Mouse (Mus musculus) hindbrain, embryonic 11.5 days (tissue): ENCODE measurements around the gene Kdm7a. TPM values are rescaled to one million over a fixed set of nuclear protein-coding genes. Genes with fewer than 3 reads are reported as not detected.

Source experiments
- ATAC-seq: fragments of 200-750 bp; cut with Nextera tagmentation; 2 replicates; pipeline ENCODE4 v1.8.0; 2017; ENCODE audit warnings: mild to moderate bottlenecking, moderate TSS enrichment, moderate library complexity; ENCODE audit not compliant: low FRiP score
- DNase-seq: peaks from one replicate; pipeline ENCODE4 v3.0.0-alpha.2; 2015; ENCODE audit warnings: low spot score
- H3K27ac ChIP-seq: fragments of 300-500 bp; sonication (generic); 2 replicates; pipeline ENCODE4 v1.5.1; 2014; ENCODE audit warnings: mild to moderate bottlenecking, low read depth, low read length
- H3K27me3 ChIP-seq: fragments of 300-500 bp; sonication (generic); 2 replicates; pipeline ENCODE4 v1.6.1; 2014; ENCODE audit warnings: mild to moderate bottlenecking, low read length, moderate library complexity, mixed read lengths; ENCODE audit not compliant: control insufficient read depth, insufficient read depth
- H3K36me3 ChIP-seq: fragments of 300-500 bp; sonication (generic); 2 replicates; pipeline ENCODE4 v1.6.1; 2014; ENCODE audit warnings: mild to moderate bottlenecking, low read length, moderate library complexity, mixed read lengths; ENCODE audit not compliant: control insufficient read depth, insufficient read depth
- H3K4me1 ChIP-seq: fragments of 300-500 bp; sonication (generic); replicated peaks from 2 replicates; pipeline ENCODE4 v1.6.1; 2014; ENCODE audit warnings: low read length, mixed read lengths; ENCODE audit not compliant: control insufficient read depth, insufficient read depth
- H3K4me2 ChIP-seq: fragments of 300-500 bp; sonication (generic); replicated peaks from 2 replicates; pipeline ENCODE4 v1.6.1; 2014; ENCODE audit warnings: mild to moderate bottlenecking, low read depth, low read length
- H3K4me3 ChIP-seq: fragments of 300-500 bp; sonication (generic); 2 replicates; pipeline ENCODE4 v1.5.1; 2014; ENCODE audit warnings: low read depth, low read length
- H3K9ac ChIP-seq: fragments of 300-500 bp; sonication (generic); 2 replicates; pipeline ENCODE4 v1.6.1; 2014; ENCODE audit warnings: low read depth, low read length
- H3K9me3 ChIP-seq: fragments of 300-500 bp; sonication (generic); 2 replicates; pipeline ENCODE4 v1.6.1; 2016; ENCODE audit warnings: low read length; ENCODE audit not compliant: control insufficient read depth
- WGBS: fragments of 180-500 bp; shearing (Covaris S2); extraction: QIAGEN DNeasy Blood & Tissue Kit; methylation state at CpG from one replicate; pipeline ENCODE4 v1.1.7; 2014; 5-methylcytosine and 5-hydroxymethylcytosine counted together
- polyA plus RNA-seq: library from polyadenylated mRNA; unstranded; fragments of >200 nt; fragmentation: Nextera tagmentation; extraction: Ambion mirVana; gene quantifications from 2 replicates; pipeline ENCODE4 v1.2.1, GENCODE M21; 2014

Gene Kdm7a
- polyA plus RNA-seq = 19.9 and 20.1 TPM in 2 replicates

- H3K27ac ChIP-seq = peak within 1 kb of the TSS; percentile 95
- H3K4me2 ChIP-seq = peak within 1 kb of the TSS; percentile 75
- ATAC-seq (peak; percentile 86), DNase-seq (peak; percentile 95)
- H3K4me3 ChIP-seq = peak within 1 kb of the TSS; percentile 81
- H3K9ac ChIP-seq = peak within 1 kb of the TSS; percentile 97
- H3K4me1 ChIP-seq = no peaks in the 10 kb centered on the region
- H3K9me3 ChIP-seq = no peaks in the 10 kb centered on the region
- H3K36me3 ChIP-seq = no peaks in the 10 kb centered on the region
- under 1% methylated on average over 40 of the region's 124 CpGs for WGBS
- H3K27me3 ChIP-seq = no peaks in the 10 kb centered on the region
These were observed at the start of gene Kdm7a for GRCm38 (mm10) chr6:39206581-39207461. Gene Kdm7a (minus strand): TSS chr6:39206789.

GRCm38 (mm10) chr6:39255271-39255670 is 48.7 kb upstream of the Kdm7a start:
- Histone ChIP-seq H3K4me3 (no peak overlapping the region), H3K4me1 (no peaks in the 10 kb centered on the region), H3K4me2 (no peak overlapping the region), H3K9ac (no peak overlapping the region), H3K27ac (no peak overlapping the region), H3K27me3 (peaks cover 8% of the 10 kb centered on the region; the same call in 1 of the 2 replicates), H3K9me3 (no peaks in the 10 kb centered on the region), H3K36me3 (no peaks in the 10 kb centered on the region)
- 82% methylated on average over 8 of the region's 8 CpGs for WGBS
- no peak for DNase-seq
- ATAC-seq = no peak

- DNase-seq = no peak
- 87% methylated on average over 2 of the region's 2 CpGs for WGBS
These were observed 43.5 kb upstream of the Kdm7a start for GRCm38 (mm10) chr6:39250055-39250454.

GRCm38 (mm10) chr6:39249176-39249770 is 42.7 kb upstream of the Kdm7a start:
- Histone ChIP-seq H3K9ac (no peak overlapping the region), H3K4me1 (no peaks in the 10 kb centered on the region), H3K4me3 (no peak overlapping the region), H3K36me3 (no peaks in the 10 kb centered on the region), H3K27me3 (no peaks in the 10 kb centered on the region), H3K27ac (no peak overlapping the region), H3K4me2 (no peak overlapping the region), H3K9me3 (no peaks in the 10 kb centered on the region)
- 56% methylated on average over 16 of the region's 16 CpGs for WGBS
- ATAC-seq (no peak), DNase-seq (no peak)

More at GRCm38 (mm10) chr6:39250055-39250454, 43.5 kb upstream of the Kdm7a start:
- Histone ChIP-seq H3K4me2 (no peak overlapping the region), H3K9ac (no peak overlapping the region), H3K4me1 (no peaks in the 10 kb centered on the region), H3K27ac (no peak overlapping the region), H3K36me3 (no peaks in the 10 kb centered on the region), H3K4me3 (no peak overlapping the region), H3K9me3 (no peaks in the 10 kb centered on the region), H3K27me3 (no peaks in the 10 kb centered on the region)
- ATAC-seq = no peak

- Histone ChIP-seq H3K27ac (no peak overlapping the region), H3K4me3 (no peak overlapping the region), H3K4me1 (no peaks in the 10 kb centered on the region), H3K4me2 (no peak overlapping the region), H3K36me3 (no peaks in the 10 kb centered on the region), H3K9ac (no peak overlapping the region), H3K27me3 (no peaks in the 10 kb centered on the region), H3K9me3 (no peaks in the 10 kb centered on the region)
- 74% methylated on average over 9 of the region's 9 CpGs for WGBS
- no peak for ATAC-seq
- no peak for DNase-seq
These were observed 37.5 kb upstream of the Kdm7a start for GRCm38 (mm10) chr6:39244066-39244465.

- H3K9ac ChIP-seq = no peak overlapping the region
- DNase-seq (no peak), ATAC-seq (no peak)
- H3K4me1 ChIP-seq = no peaks in the 10 kb centered on the region
- H3K36me3 ChIP-seq = no peaks in the 10 kb centered on the region
- no peaks in the 10 kb centered on the region for H3K9me3 ChIP-seq
- WGBS = 70% methylated on average over 8 of the region's 8 CpGs
- no peak overlapping the region for H3K4me3 ChIP-seq
- H3K4me2 ChIP-seq = no peak overlapping the region
- no peak overlapping the region for H3K27ac ChIP-seq
- no peaks in the 10 kb centered on the region for H3K27me3 ChIP-seq
These were observed 36.9 kb upstream of the Kdm7a start for GRCm38 (mm10) chr6:39243511-39243961.

- no peak overlapping the region for H3K9ac ChIP-seq
- no peaks in the 10 kb centered on the region for H3K4me1 ChIP-seq
- H3K4me2 ChIP-seq = no peak overlapping the region
- no peak overlapping the region for H3K4me3 ChIP-seq
- WGBS = 70% methylated on average over 8 of the region's 8 CpGs
- no peak overlapping the region for H3K27ac ChIP-seq
- H3K27me3 ChIP-seq = no peaks in the 10 kb centered on the region
- ATAC-seq (peak; percentile 38; the same call in 1 of the 2 replicates), DNase-seq (peak; percentile 43)
- no peaks in the 10 kb centered on the region for H3K9me3 ChIP-seq
- H3K36me3 ChIP-seq = no peaks in the 10 kb centered on the region
These were observed 36.3 kb upstream of the Kdm7a start for GRCm38 (mm10) chr6:39242718-39243471.

GRCm38 (mm10) chr6:39241421-39241891 is 34.9 kb upstream of the Kdm7a start:
- no peak for ATAC-seq
- WGBS = 93% methylated on average over 4 of the region's 4 CpGs
- H3K27ac ChIP-seq = no peak overlapping the region
- no peak overlapping the region for H3K4me2 ChIP-seq
- H3K36me3 ChIP-seq = no peaks in the 10 kb centered on the region
- no peaks in the 10 kb centered on the region for H3K27me3 ChIP-seq
- H3K9ac ChIP-seq = no peak overlapping the region
- H3K4me3 ChIP-seq = no peak overlapping the region
- no peak for DNase-seq
- no peaks in the 10 kb centered on the region for H3K4me1 ChIP-seq
- H3K9me3 ChIP-seq = no peaks in the 10 kb centered on the region
